Mouse (Mus musculus) cerebellum, postnatal 36 days (tissue): Measurements from ENCODE around the gene Scmh1.

Experiments used
- DNase-seq, 2 experiments: peaks; one replicate each; pipeline ENCODE4 v3.0.0; 2021 to 2022; ENCODE audit warnings: mixed read lengths in 2 of 2

Scmh1 gene

DNA sequence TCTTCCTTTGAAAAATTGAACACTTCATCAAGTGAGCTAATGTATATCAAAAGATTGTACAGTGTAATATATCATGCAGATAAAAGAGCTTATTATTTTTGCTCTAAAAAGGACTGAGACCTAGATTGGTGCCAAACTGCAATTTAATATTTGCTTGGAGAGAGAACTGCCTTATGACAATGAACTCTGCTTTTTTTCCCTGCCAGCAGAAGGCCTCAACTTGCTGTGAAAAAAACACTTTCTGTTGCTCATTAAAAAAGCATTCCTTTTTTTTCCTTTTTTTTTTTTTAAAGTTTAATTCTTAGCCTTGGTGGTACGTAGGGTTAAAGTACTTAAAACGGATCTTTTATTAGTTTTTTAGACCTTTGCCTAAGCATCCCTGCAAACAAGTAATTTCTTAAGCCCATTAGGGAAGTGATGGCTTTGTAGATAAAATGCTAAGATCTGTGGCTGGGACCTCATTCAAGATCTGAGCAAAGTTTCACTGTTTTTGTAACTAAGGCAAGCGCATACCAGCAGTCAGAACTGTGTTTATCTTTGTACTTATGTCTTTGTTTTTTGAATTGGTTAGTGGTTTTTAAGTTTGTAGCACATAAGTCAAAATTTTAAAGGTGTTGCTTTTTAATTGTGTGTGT, 1.7 kb downstream of the Scmh1 start:
- DNase-seq = no peak

GRCm38 (mm10) chr4:120418053-120418452, 13.0 kb downstream of the Scmh1 start:
- no peak for DNase-seq

- peak in 1 of 2 experiments; percentile 26 for DNase-seq
Measured at GRCm38 (mm10) chr4:120420193-120420592, 15.1 kb downstream of the Scmh1 start.

DNA sequence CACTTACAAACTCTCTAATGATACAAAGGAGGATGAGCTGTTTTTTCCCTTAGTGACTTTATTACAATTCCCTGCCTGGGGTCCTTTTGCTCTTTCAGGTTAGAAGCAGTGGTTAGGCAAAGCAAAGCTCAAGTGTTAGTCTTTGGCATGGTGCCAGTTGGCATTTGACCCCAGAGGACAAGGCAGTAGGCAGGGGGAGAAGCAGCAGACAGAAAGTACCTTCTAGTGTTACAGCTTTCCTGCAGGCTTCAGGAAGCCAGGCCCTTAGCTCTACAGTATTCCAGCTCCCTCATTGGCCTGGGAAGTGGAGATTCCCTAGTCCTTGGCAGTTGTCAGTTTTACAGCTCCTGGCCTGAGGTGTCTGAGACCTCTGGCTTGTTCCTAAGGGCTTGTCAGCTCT, 15.6 kb downstream of the Scmh1 start:
- DNase-seq = peak in 1 of 2 experiments; percentile 20

GRCm38 (mm10) chr4:120430601-120431000, 25.5 kb downstream of the Scmh1 start:
- DNase-seq = no peak

GRCm38 (mm10) chr4:120432599-120433373, 27.7 kb downstream of the Scmh1 start:
- no peak for DNase-seq

DNA sequence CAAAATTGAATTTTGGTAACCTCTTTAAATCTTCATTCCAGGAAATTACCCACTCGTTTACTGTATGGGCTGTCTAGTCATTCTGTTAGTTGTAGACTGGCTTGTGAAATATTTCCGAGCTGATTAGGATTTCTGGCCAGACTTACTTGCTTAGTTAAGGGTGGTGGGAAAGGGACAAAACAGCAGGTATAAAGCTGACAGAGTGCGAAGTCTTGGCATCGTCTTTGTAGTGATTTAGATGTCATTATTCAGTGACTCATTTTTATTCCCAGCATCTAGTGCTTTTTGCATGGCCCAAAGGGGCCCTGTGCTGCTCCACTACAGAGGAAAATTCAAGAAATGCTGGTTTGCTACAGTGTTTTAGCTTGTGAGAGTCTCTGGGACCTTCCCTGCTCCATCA, 56.7 kb downstream of the Scmh1 start:
- DNase-seq = no peak

DNA sequence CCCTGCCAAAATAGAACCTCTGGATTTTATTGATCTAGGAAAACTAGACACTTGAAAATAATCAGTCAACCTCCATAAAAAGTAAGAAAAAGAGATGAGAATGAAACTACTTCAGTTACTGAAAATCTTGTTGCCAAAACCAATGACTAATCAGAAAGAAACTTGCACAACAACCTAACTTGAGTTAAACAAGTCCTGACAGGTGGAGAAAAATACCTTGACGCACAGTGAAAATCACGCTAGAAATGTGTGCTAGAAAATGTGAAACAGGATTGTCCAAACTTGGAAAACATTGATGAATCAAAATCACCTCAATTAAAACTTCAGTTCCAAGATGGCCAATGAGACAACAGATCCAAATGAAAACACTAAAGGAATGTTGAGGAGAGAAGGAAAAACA, 67.9 kb downstream of the Scmh1 start:
- DNase-seq = no peak

DNA sequence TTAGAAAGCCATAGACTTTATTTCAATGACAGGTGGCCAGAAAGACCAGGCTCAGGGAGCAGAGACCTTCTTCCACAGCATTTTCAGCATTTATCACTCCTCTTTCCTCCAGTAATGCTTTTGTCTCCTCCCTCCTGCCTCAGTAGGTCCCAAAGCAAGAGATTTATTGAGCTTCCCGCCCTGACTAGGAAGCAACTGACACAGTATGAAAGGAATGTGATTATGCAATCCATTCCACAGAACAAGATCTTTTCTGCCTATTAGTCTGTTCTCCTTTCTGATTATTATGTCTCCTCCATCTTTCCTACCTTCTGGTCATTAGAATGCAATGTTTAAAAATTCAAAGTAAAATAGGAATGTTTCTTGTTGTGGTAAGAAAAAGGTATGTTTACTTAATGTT, 82.6 kb downstream of the Scmh1 start:
- DNase-seq = no peak

GRCm38 (mm10) chr4:120506955-120507354, 101.9 kb downstream of the Scmh1 start:
- no peak for DNase-seq

- DNase-seq = no peak
Measured at GRCm38 (mm10) chr4:120511203-120511602, 106.1 kb downstream of the Scmh1 start.

DNA sequence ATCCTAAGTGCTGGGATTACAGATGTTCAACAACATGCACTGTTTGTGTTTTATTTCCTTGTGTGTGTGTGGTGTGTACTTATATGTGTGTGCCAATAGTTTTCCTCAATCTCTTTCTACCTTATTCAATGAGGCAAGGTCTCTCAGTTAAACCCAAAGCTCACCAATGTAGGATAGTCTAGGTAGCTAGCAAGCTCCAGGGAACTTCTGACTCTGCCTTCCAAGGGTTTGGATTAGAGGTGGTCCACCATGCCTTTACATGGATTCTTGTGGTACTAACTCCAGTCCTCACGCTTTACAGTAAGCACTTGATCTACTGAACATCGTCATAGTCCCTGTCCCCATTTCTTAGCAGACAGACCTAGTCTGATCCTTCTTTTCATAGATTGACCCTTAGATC, 109.3 kb downstream of the Scmh1 start:
- DNase-seq = no peak

DNA sequence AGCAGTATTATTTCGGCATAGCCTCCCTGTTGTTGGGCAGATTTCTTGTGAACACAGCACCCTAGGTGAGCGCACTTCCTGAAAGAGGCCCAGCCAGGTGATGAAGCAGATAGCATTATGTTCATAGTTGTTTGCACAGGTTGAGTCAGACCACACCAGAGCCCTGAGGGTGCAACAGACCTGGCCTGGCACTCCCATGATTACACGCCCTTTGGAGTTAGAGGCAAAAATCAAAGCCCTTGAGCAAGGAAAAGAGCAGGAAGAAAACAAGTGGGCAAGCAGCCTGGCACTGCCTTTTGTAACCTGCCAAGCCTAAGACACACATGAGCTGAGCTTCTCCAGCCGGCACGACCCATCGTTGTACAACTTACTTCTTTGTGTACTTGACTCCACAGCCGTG, 111.4 kb downstream of the Scmh1 start:
- no peak for DNase-seq

DNA sequence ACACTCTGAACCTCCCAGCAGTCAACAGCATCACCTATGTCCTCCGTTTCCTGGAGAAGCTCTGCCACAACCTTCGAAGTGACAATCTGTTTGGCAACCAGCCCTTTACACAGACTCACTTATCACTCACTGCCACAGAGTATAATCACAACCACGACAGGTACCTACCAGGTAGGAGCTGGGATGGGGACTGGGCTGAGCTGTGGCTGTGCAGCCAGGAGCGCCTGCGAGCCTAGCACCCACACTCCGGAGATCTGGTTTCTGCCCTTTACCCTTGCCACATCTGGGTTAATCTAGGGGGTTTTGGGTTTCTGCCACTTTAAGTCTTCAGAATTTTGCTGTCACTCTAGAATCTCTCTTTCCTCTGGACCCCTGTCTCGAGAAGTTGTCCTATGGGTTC, 111.8 kb downstream of the Scmh1 start:
- DNase-seq = no peak

DNA sequence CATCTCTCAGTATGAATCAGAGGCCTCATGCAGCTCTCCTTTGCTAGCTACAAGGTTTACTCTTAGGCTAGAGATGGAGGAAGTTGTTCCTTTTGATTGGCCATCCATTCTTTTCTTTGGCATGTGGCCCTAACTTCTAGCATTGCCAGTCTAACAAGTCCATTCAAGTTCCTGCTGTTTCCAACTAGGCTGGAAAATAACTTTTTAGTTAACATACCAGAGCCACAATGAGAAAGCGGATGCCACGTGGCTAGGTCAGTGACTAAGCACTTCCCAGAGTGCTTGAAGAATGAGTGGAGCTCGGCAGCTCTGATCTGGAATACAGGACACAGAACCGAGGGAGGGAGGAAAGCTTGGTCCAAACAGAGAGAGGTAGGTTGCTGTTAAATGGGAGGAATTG, 112.3 kb downstream of the Scmh1 start:
- no peak for DNase-seq

DNA sequence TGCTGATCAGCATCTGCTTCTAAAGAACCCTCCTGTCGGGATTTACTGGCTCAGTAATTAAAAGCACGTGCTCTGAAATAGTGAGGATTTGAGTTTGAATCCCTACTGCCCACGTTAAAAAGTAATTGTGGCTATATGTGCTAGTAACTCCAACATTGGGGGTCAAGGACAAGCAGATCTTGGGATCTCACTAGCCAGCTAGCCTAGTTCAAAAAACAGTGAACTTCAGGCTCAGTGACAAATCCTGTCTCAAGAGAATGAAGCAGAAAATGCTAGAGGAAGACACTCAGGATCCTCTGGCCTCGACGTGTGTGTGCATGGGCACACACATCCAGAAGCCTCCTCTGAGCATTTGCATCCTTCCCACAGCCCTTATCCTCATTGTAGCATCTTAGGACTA, 116.7 kb downstream of the Scmh1 start:
- no peak for DNase-seq

DNA sequence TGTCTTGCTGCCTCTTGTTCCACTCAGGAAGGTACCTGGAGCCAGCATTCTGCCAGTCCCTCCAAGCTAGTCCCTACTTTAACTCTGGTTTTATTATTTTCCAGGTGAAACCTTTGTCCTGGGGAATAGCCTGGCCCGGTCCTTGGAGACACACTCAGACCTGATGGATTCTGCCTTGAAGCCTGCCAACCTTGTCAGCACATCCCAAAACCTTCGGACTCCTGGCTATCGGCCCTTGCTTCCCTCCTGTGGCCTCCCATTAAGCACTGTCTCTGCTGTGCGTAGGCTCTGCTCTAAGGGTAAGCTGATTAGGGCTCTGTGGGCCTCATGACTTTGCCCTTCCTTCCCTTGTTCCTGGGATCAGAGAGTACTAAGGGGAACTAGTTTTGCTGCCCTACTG, 117.3 kb downstream of the Scmh1 start:
- DNase-seq = no peak

DNA sequence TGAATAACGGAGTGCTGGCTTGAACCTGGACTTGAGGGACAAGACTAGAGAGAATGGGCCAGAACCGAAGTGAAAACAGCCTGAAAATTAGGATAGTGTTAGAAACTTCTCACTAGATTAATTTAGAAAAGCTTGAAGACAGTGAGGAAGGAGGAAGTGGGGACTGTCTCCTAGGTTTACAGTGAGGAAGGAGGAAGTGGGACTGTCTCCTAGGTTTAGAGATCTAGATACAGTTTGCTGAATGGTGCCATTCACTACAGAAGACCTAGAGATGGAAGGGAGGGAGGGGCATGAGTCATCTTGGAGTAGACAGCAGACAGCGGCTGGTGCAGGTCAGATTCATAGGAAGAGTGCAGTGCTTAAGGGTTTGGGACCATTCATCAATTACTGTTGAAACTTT, 118.0 kb downstream of the Scmh1 start:
- no peak for DNase-seq

DNA sequence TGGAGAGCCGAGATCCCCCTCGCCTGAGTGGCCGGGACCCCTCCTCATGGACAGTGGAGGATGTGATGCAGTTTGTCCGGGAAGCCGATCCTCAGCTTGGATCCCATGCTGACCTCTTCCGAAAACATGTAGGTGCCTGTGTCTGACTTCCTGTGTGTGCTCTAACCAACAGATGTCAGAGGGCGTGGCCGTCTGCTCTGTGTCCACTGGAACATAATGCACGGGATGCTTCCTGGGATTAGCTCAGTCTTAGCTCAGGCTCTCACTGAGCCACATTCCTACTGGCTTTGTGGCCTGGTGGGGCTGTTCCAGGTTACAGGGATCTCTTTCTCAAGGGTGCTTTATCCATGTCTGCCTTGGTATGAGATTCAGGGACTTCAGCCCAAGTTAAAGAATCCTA, 123.1 kb downstream of the Scmh1 start:
- DNase-seq = no peak

DNA sequence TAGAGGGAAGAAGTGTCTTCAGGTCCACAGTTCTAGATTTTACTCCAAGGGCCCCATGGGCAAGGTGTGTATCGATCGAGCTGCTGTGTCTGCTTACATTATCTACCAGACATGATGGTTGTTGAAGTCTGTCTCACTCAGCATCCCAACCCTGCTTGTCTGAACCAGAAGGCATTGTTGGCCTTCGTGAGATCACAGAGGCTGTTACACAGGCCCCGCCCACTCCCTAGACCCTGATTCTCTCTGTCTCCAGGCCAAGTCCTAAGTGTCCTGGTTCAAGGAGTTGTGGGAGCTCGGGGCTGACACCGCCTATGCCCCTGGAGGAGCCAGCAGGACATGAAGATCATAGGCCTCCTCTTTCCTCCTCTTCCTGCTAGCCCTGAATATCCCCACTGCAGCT, 126.9 kb downstream of the Scmh1 start, which contains the start of gene Slfnl1:
Gene Slfnl1 (plus strand): TSS at position 246 of the 400 bp plus-strand sequence.
- DNase-seq = no peak

DNA sequence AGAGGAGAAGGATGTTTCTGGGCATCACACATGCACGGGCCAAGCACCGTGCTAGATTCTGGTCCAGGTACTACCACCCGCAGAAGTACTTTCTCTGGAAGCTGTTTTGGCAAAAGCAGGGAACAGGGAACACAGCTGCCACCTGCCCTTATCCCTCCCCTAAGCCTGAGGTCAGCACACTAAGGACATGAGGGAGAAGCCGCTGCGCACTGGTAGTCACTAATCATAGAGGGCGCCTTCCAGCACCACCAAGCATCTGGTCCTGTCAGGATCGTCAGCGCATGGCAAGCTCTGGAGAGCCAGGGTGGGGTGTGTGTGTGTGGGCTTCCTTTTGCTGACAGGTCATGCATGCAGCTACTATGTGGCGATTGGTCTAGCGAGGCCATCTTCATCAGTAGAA, 133.6 kb downstream of the Scmh1 start:
- DNase-seq = no peak

DNA sequence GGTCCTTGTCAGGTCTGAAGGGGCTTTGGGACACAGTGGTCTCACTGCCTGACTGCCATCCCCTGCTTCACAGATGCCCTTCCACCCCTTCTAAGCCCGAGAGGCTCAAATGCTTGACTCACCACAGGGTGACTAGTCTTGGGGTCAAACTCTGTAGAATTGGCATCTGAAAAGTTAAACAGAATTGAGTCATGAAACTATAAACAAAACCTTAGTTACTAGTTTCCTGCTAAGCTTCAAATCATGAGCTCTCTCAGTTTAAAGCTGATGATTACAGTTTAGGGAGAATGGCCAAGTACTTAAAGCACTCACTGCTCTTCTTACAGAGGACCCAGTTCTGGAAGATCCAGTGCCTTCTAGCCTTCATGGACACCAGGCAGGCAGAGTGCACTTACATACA, 139.8 kb downstream of the Scmh1 start:
- no peak for DNase-seq

- DNase-seq = no peak
Measured at GRCm38 (mm10) chr4:120556592-120556991, 151.5 kb downstream of the Scmh1 start.

DNA sequence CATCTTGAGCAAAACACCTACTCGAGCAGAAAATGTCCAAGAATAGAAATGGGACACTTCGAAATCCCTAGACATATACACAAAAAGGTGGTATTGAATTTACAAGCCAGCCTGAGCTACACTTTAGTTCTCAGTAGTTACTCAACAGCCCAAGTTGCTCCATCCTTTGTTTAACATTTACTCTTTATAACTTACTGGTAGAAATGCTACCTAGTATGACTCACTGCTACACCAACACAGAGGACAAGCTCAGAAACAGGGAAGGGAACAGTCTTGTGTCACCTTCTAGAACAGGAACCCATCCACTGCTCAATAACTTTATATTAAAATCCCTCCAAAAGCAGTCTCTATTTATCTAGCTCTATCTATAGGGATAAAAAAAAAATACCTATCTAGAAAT, 160.6 kb downstream of the Scmh1 start:
- no peak for DNase-seq

DNA sequence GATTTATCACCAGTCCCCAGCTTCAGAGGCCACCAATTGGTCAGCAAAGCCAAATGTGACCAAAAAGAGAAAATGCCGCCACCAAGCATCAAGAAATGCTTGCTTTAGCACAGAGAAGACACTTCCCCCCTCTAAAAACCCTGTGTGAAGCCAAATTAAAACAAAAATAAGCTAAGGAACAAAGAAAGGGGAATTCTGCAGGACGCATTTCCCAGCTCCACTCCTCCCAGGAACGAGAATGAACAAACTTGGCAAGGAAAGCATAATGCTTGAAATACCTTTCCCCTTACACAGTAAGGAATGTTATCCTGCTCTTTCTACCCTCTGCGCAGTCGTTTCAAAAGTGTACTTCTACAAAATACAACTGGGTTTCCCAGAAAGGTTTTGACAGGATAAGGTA, 162.9 kb downstream of the Scmh1 start:
- DNase-seq = no peak
